Mouse (Mus musculus): ENCODE data around the gene Aifm1. TPM values are rescaled to one million over a fixed set of nuclear protein-coding genes. Genes with fewer than 3 reads are reported as not detected.
A peak's percentile ranks its signal among the peaks of the same experiment; 100 is the strongest.
"Not testable (repeated sequence)": the region's sequence is repeated elsewhere in the genome, so short reads cannot be mapped to it uniquely, and the experiment has no call there.

The Aifm1 gene
- total RNA-seq, 2 experiments from 2014 or later = 28.3 to 29.0 TPM

GRCm38 (mm10) chrX:48456956-48457355 is 56.4 kb downstream of the Aifm1 start:
- no peak for DNase-seq

- DNase-seq = no peak
Measured at GRCm38 (mm10) chrX:48455018-48455417, 58.3 kb downstream of the Aifm1 start.

GRCm38 (mm10) chrX:48454495-48454878 is 58.9 kb downstream of the Aifm1 start:
- DNase-seq = no peak

GRCm38 (mm10) chrX:48453736-48454494 is 59.4 kb downstream of the Aifm1 start:
- DNase-seq = peak; percentile 9 to 21

- DNase-seq = no peak
Measured at GRCm38 (mm10) chrX:48452931-48453673, 60.3 kb downstream of the Aifm1 start.

- DNase-seq = no peak
Measured at GRCm38 (mm10) chrX:48452231-48452890, 61.0 kb downstream of the Aifm1 start.

GRCm38 (mm10) chrX:48449646-48450045 is 63.7 kb downstream of the Aifm1 start:
- DNase-seq = no peak

- DNase-seq = no peak
Measured at GRCm38 (mm10) chrX:48444677-48445076, 68.7 kb downstream of the Aifm1 start.

GRCm38 (mm10) chrX:48441954-48442353 is 71.4 kb downstream of the Aifm1 start:
- no peak for DNase-seq

- no peak for DNase-seq
Measured at GRCm38 (mm10) chrX:48441548-48441947, 71.8 kb downstream of the Aifm1 start.

GRCm38 (mm10) chrX:48439036-48439435 is 74.3 kb downstream of the Aifm1 start:
- no peak for DNase-seq

- not testable (repeated sequence) for DNase-seq
Measured at GRCm38 (mm10) chrX:48436082-48436481, 77.3 kb downstream of the Aifm1 start.

GRCm38 (mm10) chrX:48435477-48435900 is 77.9 kb downstream of the Aifm1 start:
- DNase-seq = no peak

GRCm38 (mm10) chrX:48434251-48434650 is 79.1 kb downstream of the Aifm1 start:
- DNase-seq = no peak

GRCm38 (mm10) chrX:48433527-48433899 is 79.8 kb downstream of the Aifm1 start:
- DNase-seq = no peak

- no peak for DNase-seq
Measured at GRCm38 (mm10) chrX:48432599-48433526, 80.5 kb downstream of the Aifm1 start.

- no peak for DNase-seq
Measured at GRCm38 (mm10) chrX:48429538-48429937, 83.8 kb downstream of the Aifm1 start.

GRCm38 (mm10) chrX:48429100-48429499 is 84.3 kb downstream of the Aifm1 start:
- DNase-seq = no peak

GRCm38 (mm10) chrX:48428642-48429041 is 84.7 kb downstream of the Aifm1 start:
- DNase-seq = no peak

- DNase-seq = no peak
Measured at GRCm38 (mm10) chrX:48428241-48428640, 85.1 kb downstream of the Aifm1 start.

- DNase-seq = no peak
Measured at GRCm38 (mm10) chrX:48425280-48425679, 88.1 kb downstream of the Aifm1 start.
